Mouse (Mus musculus): ENCODE measurements around the gene Cpsf6. TPM values are rescaled to one million over a fixed set of nuclear protein-coding genes. Genes with fewer than 3 reads are reported as not detected.

Gene Cpsf6
- polyA plus RNA-seq (2012): 14.4 and 14.8 TPM in 2 replicates

GRCm38 (mm10) chr10:117379908-117380307, at the start of gene Cpsf6:
TSS of gene Cpsf6 (minus strand) at chr10:117380015.
- no peak for TF ChIP-seq GATA1 (IDR thresholded peaks at IDR 0.05; ENCODE audit: low read length)
- TF ChIP-seq TAL1 (IDR thresholded peaks at IDR 0.05; ENCODE audit: low read length): no peak
- H3K36me3 ChIP-seq (ENCODE audit: control insufficient read depth): no peaks in the 10 kb centered on the region
- H3K9me3 ChIP-seq (ENCODE audit: control insufficient read depth, low read length): no peaks in the 10 kb centered on the region
- no peak within 1 kb of the TSS for H3K4me3 ChIP-seq (replicated peaks)
- peaks cover 20% of the 10 kb centered on the region for H3K4me1 ChIP-seq (ENCODE audit: control insufficient read depth)
- no peaks in the 10 kb centered on the region for H3K27me3 ChIP-seq (ENCODE audit: control insufficient read depth)

GRCm38 (mm10) chr10:117426615-117426969, 46.8 kb upstream of the Cpsf6 start:
- no peaks in the 10 kb centered on the region for H3K36me3 ChIP-seq (ENCODE audit: control insufficient read depth)
- no peaks in the 10 kb centered on the region for H3K27me3 ChIP-seq (ENCODE audit: control insufficient read depth)
- H3K4me1 ChIP-seq (ENCODE audit: control insufficient read depth): no peaks in the 10 kb centered on the region; the same call in 1 of the 2 replicates
- no peaks in the 10 kb centered on the region for H3K9me3 ChIP-seq (ENCODE audit: control insufficient read depth, low read length)
- no peak for TF ChIP-seq GATA1 (IDR thresholded peaks at IDR 0.05; ENCODE audit: low read length)
- TF ChIP-seq TAL1 (IDR thresholded peaks at IDR 0.05; ENCODE audit: low read length): no peak
- no peak overlapping the region for H3K4me3 ChIP-seq (replicated peaks)

DNA sequence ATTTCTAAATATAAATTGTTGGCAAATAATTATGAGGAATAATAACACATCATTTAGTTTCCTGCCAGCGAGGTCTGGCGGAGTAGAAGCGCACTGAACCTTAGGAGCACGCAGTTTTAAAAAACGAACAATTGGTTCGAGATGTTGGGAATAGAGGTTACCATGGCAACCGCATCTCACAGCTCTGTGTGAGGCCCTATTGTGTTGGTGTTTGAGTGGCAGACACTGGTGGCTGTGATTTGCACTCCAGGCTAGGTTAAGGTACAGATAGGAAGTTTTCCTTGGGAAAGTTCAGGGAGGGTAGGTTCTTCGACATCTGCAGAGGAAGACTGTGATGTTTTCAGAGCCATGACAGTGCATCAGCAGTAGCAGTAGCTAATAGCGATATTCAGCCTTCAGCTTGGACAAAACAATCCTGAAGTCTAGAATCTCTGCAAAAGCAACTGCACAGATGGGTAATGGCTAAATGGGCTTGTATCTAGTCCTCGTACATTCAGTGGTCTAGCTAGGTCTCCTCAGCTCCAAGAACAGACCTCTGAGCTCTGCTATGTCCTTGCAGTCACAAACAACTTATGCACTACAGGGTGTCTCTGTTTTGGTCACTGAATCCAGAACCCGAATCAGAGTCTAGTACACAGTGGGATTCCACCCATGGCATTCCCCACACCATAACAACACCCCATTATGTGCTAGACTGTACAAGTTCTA, 46.2 kb upstream of the Cpsf6 start:
- Histone ChIP-seq H3K4me1 (ENCODE audit: control insufficient read depth) (no peaks in the 10 kb centered on the region; the same call in 1 of the 2 replicates), H3K36me3 (ENCODE audit: control insufficient read depth) (no peaks in the 10 kb centered on the region), H3K9me3 (ENCODE audit: control insufficient read depth, low read length) (no peaks in the 10 kb centered on the region), H3K4me3 (replicated peaks) (no peak overlapping the region), H3K27me3 (ENCODE audit: control insufficient read depth) (no peaks in the 10 kb centered on the region)
- TF ChIP-seq GATA1 (IDR thresholded peaks at IDR 0.05; ENCODE audit: low read length) (no peak), TAL1 (IDR thresholded peaks at IDR 0.05; ENCODE audit: low read length) (no peak)

- Histone ChIP-seq H3K4me1 (ENCODE audit: control insufficient read depth) (no peaks in the 10 kb centered on the region; the same call in 1 of the 2 replicates), H3K4me3 (replicated peaks) (no peak overlapping the region), H3K36me3 (ENCODE audit: control insufficient read depth) (no peaks in the 10 kb centered on the region), H3K9me3 (ENCODE audit: control insufficient read depth, low read length) (no peaks in the 10 kb centered on the region), H3K27me3 (ENCODE audit: control insufficient read depth) (no peaks in the 10 kb centered on the region)
- no peak for TF ChIP-seq GATA1 (IDR thresholded peaks at IDR 0.05; ENCODE audit: low read length)
Observed at GRCm38 (mm10) chr10:117425013-117425412, 45.2 kb upstream of the Cpsf6 start.

DNA sequence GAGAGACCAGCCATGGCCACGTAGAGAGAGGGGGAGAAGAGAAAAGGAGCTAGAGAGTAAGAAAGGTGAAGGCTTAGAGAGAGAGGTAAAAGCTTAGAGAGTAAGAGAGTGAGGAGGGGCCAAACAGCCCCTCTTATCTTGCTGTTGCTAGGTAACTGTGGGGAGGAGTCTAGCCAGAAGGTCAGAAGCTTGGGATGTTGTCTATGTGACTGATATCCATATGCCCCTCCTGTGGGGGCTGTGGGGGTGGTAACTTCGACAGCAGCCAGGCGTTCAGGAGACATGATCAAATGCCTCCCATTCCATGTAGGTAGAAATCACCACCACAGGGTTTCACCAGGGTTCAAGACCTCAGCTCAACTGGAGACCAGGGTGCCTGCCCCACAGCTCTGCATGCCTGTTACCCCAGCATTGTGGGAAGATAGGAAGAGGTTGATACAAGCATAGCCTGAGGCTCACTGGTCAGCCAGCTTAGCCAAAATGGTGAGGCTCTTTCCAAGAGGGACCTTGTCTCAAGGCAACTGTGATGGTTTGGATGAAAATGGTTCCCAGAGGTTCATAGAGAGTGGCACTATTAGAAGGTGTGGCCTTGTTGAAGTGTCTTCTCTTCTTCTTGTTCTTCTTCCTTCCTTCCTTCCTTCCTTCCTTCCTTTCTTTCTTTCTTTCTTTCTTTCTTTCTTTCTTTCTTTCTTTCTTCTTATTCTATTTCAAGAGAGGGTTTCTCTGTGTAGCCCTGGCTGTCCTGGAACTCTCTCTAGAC, 44.5 kb upstream of the Cpsf6 start:
- TF ChIP-seq TAL1 (IDR thresholded peaks at IDR 0.05; ENCODE audit: low read length) (no peak), GATA1 (IDR thresholded peaks at IDR 0.05; ENCODE audit: low read length) (no peak)
- Histone ChIP-seq H3K4me3 (replicated peaks) (no peak overlapping the region), H3K4me1 (ENCODE audit: control insufficient read depth) (no peaks in the 10 kb centered on the region; the same call in 1 of the 2 replicates), H3K27me3 (ENCODE audit: control insufficient read depth) (no peaks in the 10 kb centered on the region), H3K36me3 (ENCODE audit: control insufficient read depth) (no peaks in the 10 kb centered on the region), H3K9me3 (ENCODE audit: control insufficient read depth, low read length) (no peaks in the 10 kb centered on the region)

DNA sequence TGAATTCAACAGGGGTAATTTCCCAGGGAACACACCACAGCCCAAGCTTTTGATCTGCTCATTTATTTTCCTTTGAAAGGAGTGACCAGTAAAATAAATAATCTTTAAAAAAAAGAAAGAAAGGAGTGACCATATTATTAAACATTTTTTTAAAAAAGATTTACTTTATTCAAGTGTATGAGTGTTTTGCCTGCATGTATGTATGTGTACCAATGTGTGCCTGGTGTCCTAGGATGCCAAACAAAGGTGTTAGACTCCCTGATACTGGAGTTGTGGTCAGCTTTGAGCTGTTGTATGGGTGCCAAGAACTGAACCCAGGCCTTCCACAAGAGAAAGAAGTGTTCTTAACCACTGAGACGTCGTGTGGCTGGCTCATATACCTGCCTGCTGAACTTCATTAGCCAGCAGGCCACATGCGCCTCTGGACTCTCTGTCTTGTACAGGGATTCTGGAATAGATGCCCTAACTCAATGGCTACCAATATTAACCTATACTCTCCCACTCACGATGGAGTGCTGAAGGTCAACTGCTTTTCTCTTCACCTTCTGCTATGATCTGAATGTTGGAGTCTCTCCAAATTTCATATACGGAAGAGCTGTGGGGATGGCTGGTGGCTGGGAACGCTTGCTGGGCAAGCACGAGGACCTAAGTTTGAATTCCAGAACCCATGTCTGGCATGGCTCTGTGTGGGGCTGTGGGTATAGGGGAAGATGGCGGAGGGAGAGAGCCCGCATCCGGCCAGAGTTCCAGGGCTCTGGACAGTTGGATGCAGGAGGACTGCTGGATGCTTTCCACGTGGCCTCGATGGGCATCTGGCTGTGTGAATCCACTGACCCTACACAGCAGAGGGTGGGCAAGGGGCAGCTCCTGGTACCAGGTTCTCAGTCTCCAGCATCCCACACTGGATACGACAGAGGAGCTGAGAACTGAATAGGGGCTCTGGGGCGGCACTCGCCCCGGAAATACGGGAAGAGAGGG, 43.5 kb upstream of the Cpsf6 start:
- H3K4me3 ChIP-seq (replicated peaks): no peak overlapping the region
- TF ChIP-seq GATA1 (IDR thresholded peaks at IDR 0.05; ENCODE audit: low read length) (no peak), TAL1 (IDR thresholded peaks at IDR 0.05; ENCODE audit: low read length) (no peak)
- H3K4me1 ChIP-seq (ENCODE audit: control insufficient read depth): peaks cover 7% of the 10 kb centered on the region
- H3K9me3 ChIP-seq (ENCODE audit: control insufficient read depth, low read length): no peaks in the 10 kb centered on the region
- H3K27me3 ChIP-seq (ENCODE audit: control insufficient read depth): no peaks in the 10 kb centered on the region
- no peaks in the 10 kb centered on the region for H3K36me3 ChIP-seq (ENCODE audit: control insufficient read depth)

- Histone ChIP-seq H3K36me3 (ENCODE audit: control insufficient read depth) (no peaks in the 10 kb centered on the region), H3K4me3 (replicated peaks) (no peak overlapping the region), H3K27me3 (ENCODE audit: control insufficient read depth) (no peaks in the 10 kb centered on the region), H3K9me3 (ENCODE audit: control insufficient read depth, low read length) (no peaks in the 10 kb centered on the region), H3K4me1 (ENCODE audit: control insufficient read depth) (peaks cover 17% of the 10 kb centered on the region)
- TF ChIP-seq TAL1 (IDR thresholded peaks at IDR 0.05; ENCODE audit: low read length): no peak
- TF ChIP-seq GATA1 (IDR thresholded peaks at IDR 0.05; ENCODE audit: low read length): no peak
Observed at GRCm38 (mm10) chr10:117422174-117422808, 42.5 kb upstream of the Cpsf6 start.

DNA sequence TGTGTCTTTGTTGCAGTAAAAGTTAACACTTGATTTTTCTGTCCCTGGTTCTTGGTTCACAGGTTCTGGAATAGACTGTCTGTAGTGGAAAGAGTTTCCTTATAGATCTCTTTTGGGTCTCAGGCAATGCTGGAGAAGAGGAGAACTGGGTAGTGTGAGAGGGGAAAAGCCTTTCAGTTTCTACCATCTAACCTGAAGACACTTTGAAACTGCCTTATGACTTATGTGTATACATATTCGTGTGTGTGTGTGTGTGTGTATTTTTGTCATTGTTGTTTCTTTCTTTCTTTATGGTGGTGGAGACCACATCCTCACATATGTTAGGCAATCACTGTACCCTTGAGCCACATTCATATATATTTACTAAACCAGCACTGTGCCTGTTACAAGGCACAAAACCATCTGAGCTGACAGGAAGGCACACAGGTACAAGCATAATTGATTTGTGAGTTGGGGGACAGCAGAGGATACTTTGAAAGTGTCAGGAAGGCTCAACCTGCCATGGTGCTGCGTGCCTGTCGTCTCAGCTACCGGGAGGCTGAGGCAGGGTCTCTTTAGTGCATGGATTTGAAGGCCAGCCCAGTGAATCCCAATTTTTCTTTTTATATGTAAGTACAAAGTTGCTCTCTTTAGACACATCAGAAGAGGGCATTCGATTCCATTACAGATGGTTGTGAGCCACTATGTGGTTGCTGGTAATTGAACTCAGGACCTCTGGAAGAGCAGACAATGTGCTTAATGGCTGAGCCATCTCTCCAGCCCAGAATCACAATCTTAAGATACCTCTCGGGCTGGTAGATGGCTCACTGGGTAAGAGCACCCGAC, 41.7 kb upstream of the Cpsf6 start:
- no peak for TF ChIP-seq TAL1 (IDR thresholded peaks at IDR 0.05; ENCODE audit: low read length)
- no peak for TF ChIP-seq GATA1 (IDR thresholded peaks at IDR 0.05; ENCODE audit: low read length)
- Histone ChIP-seq H3K27me3 (ENCODE audit: control insufficient read depth) (no peaks in the 10 kb centered on the region), H3K36me3 (ENCODE audit: control insufficient read depth) (no peaks in the 10 kb centered on the region), H3K9me3 (ENCODE audit: control insufficient read depth, low read length) (no peaks in the 10 kb centered on the region), H3K4me3 (replicated peaks) (no peak overlapping the region), H3K4me1 (ENCODE audit: control insufficient read depth) (peaks cover 22% of the 10 kb centered on the region)
